ENCODE assay signal across 11 mouse cellular contexts in genomic region chr9:67605867-67606435, GRCm38 (mm10). TPM values are rescaled to one million over a fixed set of nuclear protein-coding genes. Genes with fewer than 3 reads are reported as not detected.
DNase-seq lines count a peak whose midpoint lies in the region; ATAC-seq and TF ChIP-seq lines count a peak whose summit lies in the region.
"Had no signal": no experiment of that assay in that cellular context is flagged by ENCODE, and none has a peak within 500 bp of the region (broad histone marks: within the 10 kb centered on the region; RNA-seq: fewer than 3 reads in every experiment).

No protein-coding gene starts in this region.

- H3K4me2 ChIP-seq in heart, embryonic 11.5 days = no peak overlapping the region
- no peak overlapping the region for H3K4me2 ChIP-seq in heart, postnatal 0 days (ENCODE audit: low read depth, low read length)
- no peak overlapping the region for H3K4me2 ChIP-seq in hindbrain, embryonic 11.5 days (replicated peaks; ENCODE audit: low read depth, low read length)
- no peak overlapping the region for H3K4me2 ChIP-seq in hindbrain, embryonic 12.5 days (replicated peaks)
- H3K4me2 ChIP-seq in forebrain, embryonic 11.5 days (ENCODE audit: low read depth, low read length, severe bottlenecking) = no peak overlapping the region
- H3K4me2 ChIP-seq: hindbrain, embryonic 15.5 days had no signal

- H3K4me3 ChIP-seq in heart, embryonic 11.5 days (ENCODE audit: low read depth, low read length) = no peak overlapping the region
- no peak overlapping the region for H3K4me3 ChIP-seq in heart, postnatal 0 days (ENCODE audit: low read depth, low read length)
- H3K4me3 ChIP-seq in hindbrain, embryonic 11.5 days (ENCODE audit: low read depth, low read length) = no peak overlapping the region
- H3K4me3 ChIP-seq in hindbrain, embryonic 12.5 days = no peak overlapping the region
- H3K4me3 ChIP-seq in forebrain, embryonic 11.5 days (ENCODE audit: low read depth, low read length) = no peak overlapping the region
- H3K4me3 ChIP-seq: hindbrain, embryonic 15.5 days; myocyte had no signal

- no peaks in the 10 kb centered on the region for H3K9me3 ChIP-seq in heart, embryonic 11.5 days (replicated peaks; ENCODE audit: control insufficient read depth, low read length)
- no peaks in the 10 kb centered on the region for H3K9me3 ChIP-seq in heart, postnatal 0 days (replicated peaks; ENCODE audit: control insufficient read depth, low read length)
- H3K9me3 ChIP-seq in hindbrain, embryonic 11.5 days (ENCODE audit: control insufficient read depth, low read length) = no peaks in the 10 kb centered on the region
- H3K9me3 ChIP-seq in hindbrain, embryonic 12.5 days (replicated peaks) = no peaks in the 10 kb centered on the region
- H3K9me3 ChIP-seq in forebrain, embryonic 11.5 days (ENCODE audit: control insufficient read depth, low read length) = no peaks in the 10 kb centered on the region
- H3K9me3 ChIP-seq: hindbrain, embryonic 15.5 days had no signal

- no peaks in the 10 kb centered on the region for H3K27me3 ChIP-seq in heart, embryonic 11.5 days (ENCODE audit: control insufficient read depth, insufficient read depth, low read length)
- no peaks in the 10 kb centered on the region for H3K27me3 ChIP-seq in heart, postnatal 0 days (ENCODE audit: control insufficient read depth, insufficient read depth, low read length)
- no peaks in the 10 kb centered on the region for H3K27me3 ChIP-seq in hindbrain, embryonic 11.5 days (ENCODE audit: control insufficient read depth, insufficient read depth, low read length)
- no peaks in the 10 kb centered on the region for H3K27me3 ChIP-seq in hindbrain, embryonic 12.5 days
- no peaks in the 10 kb centered on the region for H3K27me3 ChIP-seq in forebrain, embryonic 11.5 days (ENCODE audit: control insufficient read depth, insufficient read depth, low read length)
- H3K27me3 ChIP-seq: hindbrain, embryonic 15.5 days had no signal

- no peaks in the 10 kb centered on the region for H3K36me3 ChIP-seq in heart, embryonic 11.5 days (ENCODE audit: control insufficient read depth, insufficient read depth, low read length)
- no peaks in the 10 kb centered on the region for H3K36me3 ChIP-seq in heart, postnatal 0 days (replicated peaks; ENCODE audit: control insufficient read depth, insufficient read depth, low read length)
- no peaks in the 10 kb centered on the region for H3K36me3 ChIP-seq in hindbrain, embryonic 11.5 days (ENCODE audit: control insufficient read depth, insufficient read depth, low read length)
- no peaks in the 10 kb centered on the region for H3K36me3 ChIP-seq in hindbrain, embryonic 12.5 days
- H3K36me3 ChIP-seq in forebrain, embryonic 11.5 days (ENCODE audit: control insufficient read depth, insufficient read depth, low read length) = no peaks in the 10 kb centered on the region
- H3K36me3 ChIP-seq: hindbrain, embryonic 15.5 days had no signal

- H3K9ac ChIP-seq in heart, embryonic 11.5 days (ENCODE audit: low read depth, low read length) = no peak overlapping the region
- no peak overlapping the region for H3K9ac ChIP-seq in heart, postnatal 0 days (replicated peaks; ENCODE audit: low read depth, low read length)
- H3K9ac ChIP-seq in hindbrain, embryonic 11.5 days (ENCODE audit: low read depth, low read length) = no peak overlapping the region
- no peak overlapping the region for H3K9ac ChIP-seq in hindbrain, embryonic 12.5 days
- H3K9ac ChIP-seq in forebrain, embryonic 11.5 days (ENCODE audit: low read length) = no peak overlapping the region
- H3K9ac ChIP-seq: hindbrain, embryonic 15.5 days had no signal

- TF ChIP-seq CTCF in heart, postnatal 0 days (IDR thresholded peaks at IDR 0.05; ENCODE audit: low read depth) = no peak

- TF ChIP-seq EP300 in heart, postnatal 0 days (IDR thresholded peaks at IDR 0.05; ENCODE audit: low read depth) = no peak

- peak; percentile 25 for DNase-seq in heart, adult 8-10 months (ENCODE audit: low spot score)
- DNase-seq in heart, postnatal 0 days (ENCODE audit: low spot score) = no peak
- peak; percentile 52 to 79 for DNase-seq in kidney, postnatal 25 days
- peak; percentile 35 for DNase-seq in lung, postnatal 36 days
- DNase-seq in hindbrain, embryonic 11.5 days (ENCODE audit: low spot score) = no peak
- no peak for DNase-seq in forebrain, embryonic 11.5 days (ENCODE audit: low spot score)

- H3K27ac ChIP-seq in heart, embryonic 11.5 days (ENCODE audit: low read depth, low read length) = no peak overlapping the region
- H3K27ac ChIP-seq in heart, postnatal 0 days (ENCODE audit: low read depth) = peak overlapping the region; percentile 73
- no peak overlapping the region for H3K27ac ChIP-seq in hindbrain, embryonic 11.5 days (ENCODE audit: low read depth, low read length)
- no peak overlapping the region for H3K27ac ChIP-seq in hindbrain, embryonic 12.5 days
- H3K27ac ChIP-seq in forebrain, embryonic 11.5 days (ENCODE audit: low read depth, low read length) = no peak overlapping the region
- H3K27ac ChIP-seq: hindbrain, embryonic 15.5 days; macrophage had no signal

- peaks cover 9% of the 10 kb centered on the region for H3K4me1 ChIP-seq in heart, embryonic 11.5 days (ENCODE audit: control insufficient read depth, insufficient read depth, low read length)
- peaks cover 22% of the 10 kb centered on the region for H3K4me1 ChIP-seq in heart, postnatal 0 days (ENCODE audit: control insufficient read depth, insufficient read depth)
- H3K4me1 ChIP-seq in hindbrain, embryonic 11.5 days (replicated peaks; ENCODE audit: control insufficient read depth, insufficient read depth, low read length) = no peaks in the 10 kb centered on the region
- H3K4me1 ChIP-seq in hindbrain, embryonic 12.5 days = 0 out of 2 replicates have a peak, but pooled peaks cover 6% of the 10 kb centered on the region
- H3K4me1 ChIP-seq in forebrain, embryonic 11.5 days (replicated peaks; ENCODE audit: control insufficient read depth, insufficient read depth, low read length) = no peaks in the 10 kb centered on the region

- 49% methylated on average over 7 of the region's 7 CpGs for WGBS in heart, embryonic 11.5 days (ENCODE audit: insufficient replicate concordance)
- 40% methylated on average over 7 of the region's 7 CpGs for WGBS in heart, postnatal 0 days
- WGBS in hindbrain, embryonic 11.5 days = 79% methylated on average over 7 of the region's 7 CpGs
- WGBS in hindbrain, embryonic 12.5 days = 78% methylated on average over 7 of the region's 7 CpGs
- 73% methylated on average over 7 of the region's 7 CpGs for WGBS in forebrain, embryonic 11.5 days

- no peak for ATAC-seq in heart, embryonic 11.5 days (replicated peaks; ENCODE audit: insufficient number of reproducible peaks, low FRiP score, low TSS enrichment)
- ATAC-seq in heart, postnatal 0 days (ENCODE audit: insufficient read depth, low read depth) = 0 out of 2 replicates have a peak, but pooled peaks have one; percentile 34
- ATAC-seq in hindbrain, embryonic 11.5 days (ENCODE audit: low FRiP score) = no peak
- ATAC-seq in hindbrain, embryonic 12.5 days (ENCODE audit: low FRiP score) = no peak
- no peak for ATAC-seq in forebrain, embryonic 11.5 days (replicated peaks; ENCODE audit: low FRiP score)

RNA-seq across cellular contexts. Expression of gene Tln2, which starts 46.4 kb away (rescaled TPM):
- total RNA-seq in heart, adult 8-10 months (2022) = 10 to 100 TPM; 71.6 to 87.1 (median 76.7) TPM
- polyA plus RNA-seq in heart, embryonic 11.5 days (2014; fragmentation: Nextera tagmentation; extraction: Ambion mirVana) = 32.7 and 43.8 TPM in 2 replicates
- total RNA-seq in heart, postnatal 0 days (2014; rRNA removed; ENCODE audit: low replicate concordance) = 92.4 and 92.6 TPM in 2 replicates
- polyA plus RNA-seq in heart, postnatal 0 days (2015; fragmentation: Nextera tagmentation; extraction: Ambion mirVana) = 67.0 and 75.3 TPM in 2 replicates
- polyA plus RNA-seq in hindbrain, embryonic 11.5 days (2014; fragmentation: Nextera tagmentation; extraction: Ambion mirVana) = 15.9 and 22.6 TPM in 2 replicates
- 24.4 and 28.8 TPM in 2 replicates for polyA plus RNA-seq in hindbrain, embryonic 12.5 days (2016; fragmentation: Nextera tagmentation; extraction: Ambion mirVana)
- 19.2 and 22.9 TPM in 2 replicates for polyA plus RNA-seq in forebrain, embryonic 11.5 days (2014; fragmentation: Nextera tagmentation; extraction: Ambion mirVana)

Comparison
In these comparisons a context has a peak if more than half of its experiments do, and no peak if none do; other contexts are left out.
1. DNase-seq: peak in heart, adult 8-10 months (single experiment), kidney, postnatal 25 days (2 of 2) and lung, postnatal 36 days (single experiment); none in heart, postnatal 0 days (single experiment), hindbrain, embryonic 11.5 days (single experiment) and forebrain, embryonic 11.5 days (single experiment).